Mouse (Mus musculus): ENCODE results near the gene Ccdc60.

DNA sequence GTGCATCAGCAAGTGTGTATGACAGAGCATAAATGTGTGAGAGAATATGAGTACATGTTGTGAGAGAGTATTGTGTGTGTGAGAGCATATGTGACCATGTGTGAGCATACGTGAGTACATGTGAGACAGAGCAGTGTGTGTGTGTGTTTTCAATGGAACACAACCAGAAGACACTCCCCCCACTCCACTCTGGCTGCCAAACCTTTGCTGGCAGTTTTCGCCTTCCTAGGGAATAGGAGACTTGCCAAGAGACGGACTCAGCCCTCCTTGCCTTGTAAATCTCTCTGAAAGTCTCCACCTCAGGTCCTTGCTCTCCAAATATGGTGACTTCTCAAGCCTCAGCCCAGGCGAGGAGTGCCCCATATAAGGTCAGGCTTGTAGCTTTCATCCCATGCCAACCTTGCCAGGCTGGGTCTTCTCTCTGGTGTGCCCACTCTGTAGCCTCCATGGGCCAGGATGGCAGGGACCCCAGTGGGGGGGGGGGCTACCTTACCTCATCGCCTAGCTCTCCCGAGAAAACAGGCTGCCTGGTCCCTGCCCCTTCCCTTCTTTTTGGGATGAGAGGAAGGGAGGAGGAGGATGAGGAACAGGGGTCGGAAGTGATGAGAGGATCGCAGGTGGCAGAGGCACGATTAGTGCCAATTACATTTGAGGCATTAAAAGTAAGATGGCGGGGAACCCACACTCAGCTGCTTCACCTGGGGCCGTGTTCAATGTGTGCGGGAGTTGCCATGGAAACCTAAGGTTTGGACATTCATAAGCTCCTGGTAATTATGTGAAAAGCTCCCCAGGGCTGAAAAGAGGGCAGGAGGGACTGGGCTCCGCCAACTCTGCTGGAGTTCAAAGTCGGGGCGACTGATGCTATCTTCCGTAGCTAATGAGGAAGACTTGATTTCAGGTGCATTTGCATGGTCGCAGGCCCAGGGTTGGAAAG lies 19.3 kb downstream of the Ccdc60 start:
- TF ChIP-seq CTCF (IDR thresholded peaks at IDR 0.05; ENCODE audit: low read depth) (no peak), EP300 (IDR thresholded peaks at IDR 0.05; ENCODE audit: low read depth) (no peak)

All from heart, postnatal 0 days (tissue).